Mouse (Mus musculus): ENCODE data around the gene Cetn4.

Cetn4 gene

GRCm38 (mm10) chr3:37312370-37312941 is at the start of gene Cetn4, which contains the start of gene Bbs12:
Gene Cetn4, minus strand, starts transcription at chr3:37312708.
Gene Bbs12, plus strand, starts transcription at chr3:37312554.
- DNase-seq (ENCODE audit: low spot score in 2 of 2): peak; percentile 96 to 98

- no peak for DNase-seq (ENCODE audit: low spot score in 2 of 2)
Observed at GRCm38 (mm10) chr3:37360729-37361128, 48.2 kb upstream of the Cetn4 start.

- DNase-seq (ENCODE audit: low spot score in 2 of 2): no peak
Observed at GRCm38 (mm10) chr3:37354737-37355136, 42.2 kb upstream of the Cetn4 start.

- no peak for DNase-seq (ENCODE audit: low spot score in 2 of 2)
Observed at GRCm38 (mm10) chr3:37353951-37354481, 41.5 kb upstream of the Cetn4 start.

- no peak for DNase-seq (ENCODE audit: low spot score in 2 of 2)
Observed at GRCm38 (mm10) chr3:37350386-37350785, 37.9 kb upstream of the Cetn4 start.

- DNase-seq (ENCODE audit: low spot score in 2 of 2): no peak
Observed at GRCm38 (mm10) chr3:37349166-37349548, 36.6 kb upstream of the Cetn4 start.

GRCm38 (mm10) chr3:37348221-37349165 is 36.0 kb upstream of the Cetn4 start, which contains the start of gene Fgf2:
Gene Fgf2, plus strand, starts transcription at chr3:37348346.
- peak in 1 of 2 experiments; percentile 20 for DNase-seq (ENCODE audit: low spot score in 2 of 2)

- no peak for DNase-seq (ENCODE audit: low spot score in 2 of 2)
Observed at GRCm38 (mm10) chr3:37347671-37348070, 35.2 kb upstream of the Cetn4 start.

GRCm38 (mm10) chr3:37342811-37343210 is 30.3 kb upstream of the Cetn4 start:
- DNase-seq (ENCODE audit: low spot score in 2 of 2): no peak

- DNase-seq (ENCODE audit: low spot score in 2 of 2): peak in 1 of 2 experiments; percentile 27
Observed at GRCm38 (mm10) chr3:37341110-37341509, 28.6 kb upstream of the Cetn4 start.

- no peak for DNase-seq (ENCODE audit: low spot score in 2 of 2)
Observed at GRCm38 (mm10) chr3:37334053-37334452, 21.5 kb upstream of the Cetn4 start.

- peak in 1 of 2 experiments; percentile 18 for DNase-seq (ENCODE audit: low spot score in 2 of 2)
Observed at GRCm38 (mm10) chr3:37331999-37332449, 19.5 kb upstream of the Cetn4 start.

GRCm38 (mm10) chr3:37329963-37330362 is 17.5 kb upstream of the Cetn4 start:
- DNase-seq (ENCODE audit: low spot score in 2 of 2): no peak

GRCm38 (mm10) chr3:37328489-37328888 is 16.0 kb upstream of the Cetn4 start:
- DNase-seq (ENCODE audit: low spot score in 2 of 2): no peak

- no peak for DNase-seq (ENCODE audit: low spot score in 2 of 2)
Observed at GRCm38 (mm10) chr3:37326627-37327026, 14.1 kb upstream of the Cetn4 start.

GRCm38 (mm10) chr3:37325317-37326112 is 13.0 kb upstream of the Cetn4 start:
- DNase-seq (ENCODE audit: low spot score in 2 of 2): no peak

GRCm38 (mm10) chr3:37324310-37324709 is 11.8 kb upstream of the Cetn4 start:
- no peak for DNase-seq (ENCODE audit: low spot score in 2 of 2)

- no peak for DNase-seq (ENCODE audit: low spot score in 2 of 2)
Observed at GRCm38 (mm10) chr3:37316233-37316632, 3.7 kb upstream of the Cetn4 start.

- no peak for DNase-seq (ENCODE audit: low spot score in 2 of 2)
Observed at GRCm38 (mm10) chr3:37313371-37313770, 863 bp upstream of the Cetn4 start.

- peak; percentile 24 to 39 for DNase-seq (ENCODE audit: low spot score in 2 of 2)
Observed at GRCm38 (mm10) chr3:37311897-37312369, 575 bp downstream of the Cetn4 start.

- no peak for DNase-seq (ENCODE audit: low spot score in 2 of 2)
Observed at GRCm38 (mm10) chr3:37303392-37304139, 8.9 kb downstream of the Cetn4 start.
